Mouse (Mus musculus): ENCODE measurements around the gene Lhfp. TPM values are rescaled to one million over a fixed set of nuclear protein-coding genes. Genes with fewer than 3 reads are reported as not detected.

Lhfp gene
- polyA plus RNA-seq, 1 experiment from 2014 or later = 41.0 TPM

- H3K4me1 ChIP-seq = no peaks in the 10 kb centered on the region
- H3K27ac ChIP-seq (replicated peaks) = no peak overlapping the region
- H3K9me3 ChIP-seq = no peaks in the 10 kb centered on the region
- no peak overlapping the region for H3K4me2 ChIP-seq (replicated peaks)
- H3K36me3 ChIP-seq = no peaks in the 10 kb centered on the region
- WGBS = 81% methylated on average over 4 of the region's 4 CpGs
- H3K4me3 ChIP-seq = no peak overlapping the region
- H3K9ac ChIP-seq (replicated peaks) = no peak overlapping the region
- ATAC-seq (replicated peaks) = no peak
- no peaks in the 10 kb centered on the region for H3K27me3 ChIP-seq
Observed at GRCm38 (mm10) chr3:53293901-53294433, 252.6 kb downstream of the Lhfp start.

DNA sequence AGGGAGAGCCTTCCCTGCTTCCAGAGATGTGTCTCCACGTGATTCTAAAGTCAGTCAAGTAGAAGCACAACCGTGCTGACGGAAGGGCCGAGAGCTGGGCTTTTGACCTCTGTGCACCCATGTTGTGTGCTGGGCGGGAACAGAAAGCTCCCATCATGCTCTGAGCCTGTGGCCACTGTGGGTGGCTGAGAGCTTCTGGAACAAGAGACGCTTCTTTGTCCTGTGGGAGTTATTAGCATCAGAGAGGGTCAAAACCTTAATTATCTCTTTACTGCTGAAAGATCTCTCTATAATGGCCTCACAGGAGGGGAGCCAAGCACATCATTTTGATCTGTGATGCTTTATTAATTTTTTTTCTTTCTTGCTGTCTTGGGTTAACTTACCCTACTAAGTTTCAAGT lies 253.5 kb downstream of the Lhfp start:
- H3K36me3 ChIP-seq = no peaks in the 10 kb centered on the region
- no peaks in the 10 kb centered on the region for H3K4me1 ChIP-seq
- H3K4me2 ChIP-seq (replicated peaks) = no peak overlapping the region
- no peak overlapping the region for H3K9ac ChIP-seq (replicated peaks)
- H3K27ac ChIP-seq (replicated peaks) = no peak overlapping the region
- WGBS = 31% methylated on average over 6 of the region's 6 CpGs
- no peak for ATAC-seq (replicated peaks)
- no peaks in the 10 kb centered on the region for H3K9me3 ChIP-seq
- no peaks in the 10 kb centered on the region for H3K27me3 ChIP-seq
- H3K4me3 ChIP-seq = no peak overlapping the region

DNA sequence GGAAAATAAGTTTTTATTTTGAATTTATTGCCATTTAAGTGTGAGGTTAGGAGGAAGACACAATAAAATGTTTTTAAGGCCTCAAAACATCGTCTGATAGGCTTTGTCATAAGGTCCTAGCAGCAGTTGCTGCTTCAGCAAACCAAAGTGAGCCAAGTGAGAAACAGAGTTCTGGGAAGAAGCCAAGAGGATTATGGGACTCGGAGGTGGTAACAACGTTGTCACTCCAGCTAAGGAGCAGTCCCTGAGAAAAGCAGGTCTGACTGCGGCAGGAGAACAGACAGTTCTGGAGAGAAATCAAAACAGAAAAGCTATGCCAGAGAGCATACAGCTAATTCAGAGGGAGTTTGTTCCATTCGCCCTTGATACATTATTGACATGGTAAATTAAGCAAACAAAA lies 260.5 kb downstream of the Lhfp start:
- no peaks in the 10 kb centered on the region for H3K9me3 ChIP-seq
- WGBS = 53% methylated on average over 5 of the region's 5 CpGs
- H3K4me3 ChIP-seq = no peak overlapping the region
- no peaks in the 10 kb centered on the region for H3K27me3 ChIP-seq
- H3K27ac ChIP-seq (replicated peaks) = peak overlapping the region; percentile 27; the same call in 1 of the 2 replicates
- H3K4me1 ChIP-seq = peaks cover 9% of the 10 kb centered on the region; the same call in 1 of the 2 replicates
- no peak overlapping the region for H3K9ac ChIP-seq (replicated peaks)
- no peak for ATAC-seq (replicated peaks)
- no peaks in the 10 kb centered on the region for H3K36me3 ChIP-seq
- no peak overlapping the region for H3K4me2 ChIP-seq (replicated peaks)

- H3K9me3 ChIP-seq = no peaks in the 10 kb centered on the region
- H3K4me3 ChIP-seq = no peak overlapping the region
- WGBS = 74% methylated on average over 4 of the region's 4 CpGs
- no peak overlapping the region for H3K9ac ChIP-seq (replicated peaks)
- ATAC-seq (replicated peaks) = no peak
- no peaks in the 10 kb centered on the region for H3K36me3 ChIP-seq
- no peak overlapping the region for H3K4me2 ChIP-seq (replicated peaks)
- H3K4me1 ChIP-seq = peaks cover 9% of the 10 kb centered on the region; the same call in 1 of the 2 replicates
- H3K27me3 ChIP-seq = no peaks in the 10 kb centered on the region
- no peak overlapping the region for H3K27ac ChIP-seq (replicated peaks)
Observed at GRCm38 (mm10) chr3:53304123-53304900, 263.0 kb downstream of the Lhfp start.

- Histone ChIP-seq H3K27ac (replicated peaks) (no peak overlapping the region), H3K9me3 (no peaks in the 10 kb centered on the region), H3K27me3 (no peaks in the 10 kb centered on the region), H3K36me3 (no peaks in the 10 kb centered on the region), H3K4me3 (no peak overlapping the region), H3K9ac (replicated peaks) (no peak overlapping the region), H3K4me1 (peaks cover 15% of the 10 kb centered on the region; the same call in 1 of the 2 replicates), H3K4me2 (replicated peaks) (no peak overlapping the region)
- no peak for ATAC-seq (replicated peaks)
- 76% methylated on average over 1 of the region's 1 CpGs for WGBS
Observed at GRCm38 (mm10) chr3:53305860-53306259, 264.5 kb downstream of the Lhfp start.

DNA sequence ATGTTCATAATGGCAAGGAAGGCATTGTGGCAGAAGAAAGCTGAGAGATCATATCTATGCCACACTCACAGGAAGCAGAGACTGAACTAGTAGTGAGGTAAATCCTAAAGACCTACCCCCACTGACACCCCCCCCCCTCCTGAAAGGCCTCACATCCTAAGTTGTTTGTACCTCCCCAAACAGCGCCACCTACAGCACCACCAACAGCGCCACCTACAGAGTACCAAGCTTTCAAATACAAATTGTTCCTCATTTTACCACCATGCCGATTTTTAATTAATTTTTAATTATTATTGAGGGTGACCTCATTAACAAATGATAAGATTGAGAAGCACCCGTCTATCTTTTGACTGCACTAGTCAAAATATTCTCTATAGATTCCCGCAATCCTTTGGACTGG lies 267.3 kb downstream of the Lhfp start:
- Histone ChIP-seq H3K9ac (replicated peaks) (no peak overlapping the region), H3K27me3 (no peaks in the 10 kb centered on the region), H3K4me3 (no peak overlapping the region), H3K4me2 (replicated peaks) (no peak overlapping the region), H3K36me3 (no peaks in the 10 kb centered on the region), H3K9me3 (no peaks in the 10 kb centered on the region), H3K27ac (replicated peaks) (no peak overlapping the region), H3K4me1 (peaks cover 7% of the 10 kb centered on the region; the same call in 1 of the 2 replicates)
- WGBS = 61% methylated on average over 5 of the region's 5 CpGs
- ATAC-seq (replicated peaks) = no peak

DNA sequence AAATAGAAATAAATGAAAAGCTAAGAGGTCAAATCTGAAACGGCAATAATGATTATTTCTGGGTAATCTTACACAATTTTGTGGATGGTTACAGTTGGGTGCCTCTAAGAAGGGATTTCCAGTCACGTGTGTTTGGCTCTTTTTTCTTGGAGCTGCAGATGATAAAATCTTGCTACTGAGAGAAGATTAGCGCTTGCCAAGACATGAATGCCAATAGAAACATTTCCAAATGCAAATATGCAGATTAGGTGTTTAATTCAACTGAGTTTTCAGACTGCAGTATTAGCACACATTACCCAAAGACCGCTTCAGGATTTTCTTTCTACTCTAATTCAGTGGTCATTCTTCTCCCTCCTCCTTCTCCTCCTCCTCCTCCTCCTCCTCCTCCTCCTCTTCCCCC lies 268.8 kb downstream of the Lhfp start:
- no peaks in the 10 kb centered on the region for H3K36me3 ChIP-seq
- peaks cover 7% of the 10 kb centered on the region; the same call in 1 of the 2 replicates for H3K4me1 ChIP-seq
- ATAC-seq (replicated peaks) = peak; percentile 46
- peak overlapping the region; percentile 69; the same call in 1 of the 2 replicates for H3K27ac ChIP-seq (replicated peaks)
- H3K9me3 ChIP-seq = no peaks in the 10 kb centered on the region
- H3K9ac ChIP-seq (replicated peaks) = no peak overlapping the region
- H3K27me3 ChIP-seq = no peaks in the 10 kb centered on the region
- no peak overlapping the region for H3K4me2 ChIP-seq (replicated peaks)
- 35% methylated on average over 4 of the region's 4 CpGs for whole genome bisulfite sequencing
- H3K4me3 ChIP-seq = no peak overlapping the region

DNA sequence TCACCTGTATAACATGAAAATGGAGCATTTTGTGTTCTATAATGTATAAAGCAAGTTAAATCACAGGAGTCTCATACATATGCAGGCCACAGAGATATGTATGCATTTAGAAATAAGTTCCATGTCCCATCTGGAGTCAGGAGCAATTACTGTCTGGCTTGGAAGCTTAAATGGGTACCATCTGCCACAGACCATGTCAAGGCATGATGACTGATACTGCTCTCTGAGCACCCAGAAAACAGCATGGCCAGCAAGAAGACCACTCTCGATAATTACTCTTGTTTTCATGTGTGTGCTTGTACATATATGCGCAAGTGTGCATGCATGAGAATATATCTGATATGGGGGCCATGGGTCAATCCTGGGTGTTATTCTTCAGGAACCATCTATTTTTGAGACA lies 269.3 kb downstream of the Lhfp start:
- no peaks in the 10 kb centered on the region for H3K9me3 ChIP-seq
- H3K4me3 ChIP-seq = no peak overlapping the region
- H3K9ac ChIP-seq (replicated peaks) = no peak overlapping the region
- no peaks in the 10 kb centered on the region for H3K27me3 ChIP-seq
- WGBS = 76% methylated on average over 2 of the region's 2 CpGs
- H3K36me3 ChIP-seq = no peaks in the 10 kb centered on the region
- 0 out of 2 replicates have a peak overlapping the region, but pooled peaks have one; percentile 69 for H3K27ac ChIP-seq (replicated peaks)
- H3K4me2 ChIP-seq (replicated peaks) = no peak overlapping the region
- peaks cover 7% of the 10 kb centered on the region; the same call in 1 of the 2 replicates for H3K4me1 ChIP-seq
- peak; percentile 69 for ATAC-seq (replicated peaks)

Other genes starting within 250 kb of the Lhfp start
- 63.9 and 72.0 TPM in 2 replicates for gene Cog6, start 24.3 kb upstream of the Lhfp start, polyA plus RNA-seq (2015; fragmentation: Nextera tagmentation; extraction: Ambion mirVana)